Mouse (Mus musculus): ENCODE measurements around the gene Sec23a. TPM values are rescaled to one million over a fixed set of nuclear protein-coding genes. Genes with fewer than 3 reads are reported as not detected.
"Not testable (repeated sequence)": the region's sequence is repeated elsewhere in the genome, so short reads cannot be mapped to it uniquely, and the experiment has no call there.

The Sec23a gene
- polyA plus RNA-seq (2012; fragmentation: generic; extraction: Trizol): 24.6 TPM

DNA sequence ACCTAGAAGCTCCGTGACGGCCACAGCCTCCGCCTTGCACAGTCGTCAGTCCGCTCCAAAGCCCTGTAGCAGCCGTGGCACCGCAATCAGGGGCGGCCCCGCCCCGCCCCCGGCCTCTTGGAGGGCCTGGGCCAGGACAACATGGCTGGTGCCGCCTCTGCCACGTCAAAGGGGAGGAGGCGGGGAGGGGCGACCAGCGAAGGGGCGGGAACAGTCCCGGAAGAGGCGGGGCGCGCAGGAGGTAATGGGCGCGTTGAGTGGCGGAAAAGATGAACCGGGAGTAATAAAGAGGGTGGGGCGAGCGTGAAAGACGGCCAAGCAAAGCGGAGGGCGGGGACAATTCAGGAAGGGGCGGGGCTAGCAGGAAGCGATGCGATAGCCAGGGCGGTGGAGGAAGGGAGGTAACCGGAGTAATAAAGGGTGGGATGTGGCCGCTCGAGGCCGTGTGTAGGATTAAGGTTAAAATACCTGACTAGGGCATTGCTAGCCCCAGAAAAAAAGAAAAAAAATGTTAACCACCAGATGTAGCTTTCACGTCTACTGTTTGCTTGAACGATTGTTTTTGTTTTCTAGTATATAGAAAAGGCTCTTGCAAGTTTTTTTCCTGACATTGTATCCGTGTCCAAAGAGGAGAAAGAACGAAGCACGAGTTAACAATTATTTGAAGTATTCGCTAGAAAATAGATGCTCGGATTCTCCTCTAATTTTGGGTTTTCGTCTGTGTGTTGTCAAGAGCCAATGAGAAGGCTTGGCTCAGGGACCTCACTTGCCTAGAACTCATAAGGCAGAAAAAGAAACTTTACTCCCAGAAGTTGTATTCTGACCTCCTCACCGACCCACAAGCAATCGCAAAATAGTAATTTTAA lies at the start of gene Sec23a:
TSS of gene Sec23a (minus strand) at position 174 of the 866 bp plus-strand sequence.
- peak; percentile 79 for TF ChIP-seq POLR2A (IDR thresholded peaks at IDR 0.05; ENCODE audit: insufficient read length, low read depth)
- peak; percentile 0 for TF ChIP-seq E2F4 (IDR thresholded peaks at IDR 0.05; ENCODE audit: insufficient read depth)
- no peak for TF ChIP-seq TCF12 (IDR thresholded peaks at IDR 0.05; ENCODE audit: insufficient read depth, poor library complexity, severe bottlenecking)
- peak; percentile 86 for TF ChIP-seq POLR2AphosphoS2 (IDR thresholded peaks at IDR 0.05; ENCODE audit: insufficient read length, low read depth)

DNA sequence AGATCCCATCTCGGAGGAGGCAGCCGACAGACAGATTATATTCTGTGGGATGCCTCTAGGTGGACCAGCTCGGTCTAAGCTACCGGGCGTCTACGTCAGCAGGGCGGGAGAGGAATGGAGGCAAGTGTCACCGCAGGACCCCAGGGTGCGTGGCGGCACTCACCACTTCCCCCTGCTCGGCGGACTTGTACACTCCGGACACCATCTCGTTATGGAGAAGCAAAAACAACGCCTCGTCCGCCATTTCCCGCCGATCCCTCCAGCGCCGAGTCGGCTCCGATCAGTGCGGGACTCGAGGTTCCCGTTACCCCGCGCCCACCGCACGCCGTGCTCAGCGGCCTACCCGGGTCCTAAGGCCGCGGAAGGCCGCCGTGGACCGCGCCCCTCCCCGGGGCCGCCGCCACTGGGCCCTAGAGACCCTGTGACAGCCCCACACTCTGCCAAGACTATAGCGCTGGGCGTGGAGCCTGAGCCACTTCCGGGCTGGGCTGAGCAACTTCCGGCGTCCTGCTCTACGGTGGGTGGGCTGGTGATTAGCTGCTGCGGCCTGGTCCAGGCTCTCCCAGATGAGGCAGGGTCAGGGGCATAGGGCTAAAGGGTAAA lies 49.3 kb upstream of the Sec23a start, which contains the start of gene Trappc6b:
TSS of gene Trappc6b (minus strand) at position 480 of the 603 bp plus-strand sequence.
- H3K4me2 ChIP-seq (ENCODE audit: low read depth): peak within 1 kb of the TSS; percentile 80
- TF ChIP-seq MYOD1 (IDR thresholded peaks at IDR 0.05; ENCODE audit: control insufficient read depth in 1 of 3, insufficient read length in 2 of 3, low read depth in 2 of 3) (no peak), SRF (IDR thresholded peaks at IDR 0.05; ENCODE audit: control insufficient read depth, insufficient read length, low read depth) (no peak), POLR2A (IDR thresholded peaks at IDR 0.05; ENCODE audit: insufficient read length, low read depth) (peak; percentile 79), TCF12 (IDR thresholded peaks at IDR 0.05; ENCODE audit: insufficient read depth, poor library complexity, severe bottlenecking) (no peak), TCF3 (IDR thresholded peaks at IDR 0.05; ENCODE audit: insufficient read length, low read depth) (no peak), USF1 (IDR thresholded peaks at IDR 0.05; ENCODE audit: low read depth) (no peak), POLR2AphosphoS2 (IDR thresholded peaks at IDR 0.05; ENCODE audit: insufficient read length, low read depth) (peak; percentile 88)
- peaks cover 4% of the 10 kb centered on the region for H3K36me3 ChIP-seq (ENCODE audit: control insufficient read depth, insufficient read depth)
- no peaks in the 10 kb centered on the region for H3K27me3 ChIP-seq (ENCODE audit: control insufficient read depth, insufficient read depth, insufficient read length)
- H3K79me2 ChIP-seq (ENCODE audit: control insufficient read depth, insufficient read depth): peaks cover 50% of the 10 kb centered on the region
- H3K4me3 ChIP-seq: peak within 1 kb of the TSS; percentile 85
- H3ac ChIP-seq (ENCODE audit: control insufficient read depth, insufficient read length): peak within 1 kb of the TSS; percentile 80

More for the DNA sequence above, at the start of gene Sec23a:
- Histone ChIP-seq H3K4me2 (ENCODE audit: low read depth) (peak within 1 kb of the TSS; percentile 87), H3K27me3 (ENCODE audit: control insufficient read depth, insufficient read depth, insufficient read length) (no peaks in the 10 kb centered on the region), H3ac (ENCODE audit: control insufficient read depth, insufficient read length) (peak within 1 kb of the TSS; percentile 80), H3K79me2 (ENCODE audit: control insufficient read depth, insufficient read depth) (peaks cover 41% of the 10 kb centered on the region), H3K36me3 (ENCODE audit: control insufficient read depth, insufficient read depth) (peaks cover 6% of the 10 kb centered on the region), H3K4me3 (peak within 1 kb of the TSS; percentile 50)

DNA sequence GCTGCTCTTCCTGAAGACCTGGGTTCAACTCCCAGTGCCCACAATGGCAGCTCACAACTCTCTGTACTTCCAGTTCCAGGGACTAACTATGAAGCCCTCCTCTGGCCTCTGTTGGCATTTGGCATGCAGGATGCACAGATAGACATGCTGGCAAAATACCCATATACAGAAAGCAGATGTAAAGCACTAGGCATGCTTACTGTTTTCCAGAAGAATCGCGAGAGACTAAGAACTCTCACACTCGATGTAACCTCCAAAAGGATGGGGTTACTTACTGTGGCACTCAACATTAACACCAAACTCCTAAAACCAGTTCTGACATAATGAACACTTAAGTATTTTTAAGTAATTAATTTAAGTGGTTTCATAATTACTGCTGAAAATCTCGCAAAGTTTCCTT lies 48.5 kb upstream of the Sec23a start:
- Histone ChIP-seq H3K79me2 (ENCODE audit: control insufficient read depth, insufficient read depth) (peaks cover 58% of the 10 kb centered on the region), H3K36me3 (ENCODE audit: control insufficient read depth, insufficient read depth) (peaks cover 5% of the 10 kb centered on the region), H3ac (ENCODE audit: control insufficient read depth, insufficient read length) (peak overlapping the region; percentile 80), H3K4me2 (ENCODE audit: low read depth) (peak overlapping the region; percentile 80), H3K4me3 (peak overlapping the region; percentile 85), H3K27me3 (ENCODE audit: control insufficient read depth, insufficient read depth, insufficient read length) (no peaks in the 10 kb centered on the region)
- TF ChIP-seq MAX (IDR thresholded peaks at IDR 0.05; ENCODE audit: low read depth) (no peak), MYOD1 (IDR thresholded peaks at IDR 0.05; ENCODE audit: control insufficient read depth in 1 of 3, insufficient read length in 2 of 3, low read depth in 2 of 3) (no peak), POLR2A (IDR thresholded peaks at IDR 0.05; ENCODE audit: insufficient read length, low read depth) (no peak), TCF3 (IDR thresholded peaks at IDR 0.05; ENCODE audit: insufficient read length, low read depth) (no peak)

DNA sequence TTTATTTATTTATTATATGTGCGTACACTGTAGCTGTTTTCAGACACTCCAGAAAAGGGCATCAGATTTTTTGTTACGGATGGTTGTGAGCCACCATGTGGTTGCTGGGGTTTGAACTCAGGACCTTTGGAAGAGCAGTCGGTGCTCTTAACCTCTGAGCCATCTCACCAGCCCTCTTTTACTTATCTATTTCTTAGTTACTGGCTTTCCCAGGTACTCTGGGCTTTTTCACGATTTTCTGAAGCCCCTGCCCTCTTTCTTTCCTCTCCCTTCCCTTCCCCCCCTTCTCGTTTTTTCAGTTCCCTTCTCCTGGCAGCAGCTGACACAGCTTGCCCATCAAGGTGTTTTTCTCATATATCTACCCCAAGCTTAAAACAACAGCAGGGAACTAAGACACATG lies 46.4 kb upstream of the Sec23a start:
- peaks cover 78% of the 10 kb centered on the region for H3K79me2 ChIP-seq (ENCODE audit: control insufficient read depth, insufficient read depth)
- H3ac ChIP-seq (ENCODE audit: control insufficient read depth, insufficient read length); H3K27me3 ChIP-seq (ENCODE audit: control insufficient read depth, insufficient read depth, insufficient read length); H3K36me3 ChIP-seq (ENCODE audit: control insufficient read depth, insufficient read depth); H3K4me3 ChIP-seq; H3K4me2 ChIP-seq (ENCODE audit: low read depth): not testable (repeated sequence)

DNA sequence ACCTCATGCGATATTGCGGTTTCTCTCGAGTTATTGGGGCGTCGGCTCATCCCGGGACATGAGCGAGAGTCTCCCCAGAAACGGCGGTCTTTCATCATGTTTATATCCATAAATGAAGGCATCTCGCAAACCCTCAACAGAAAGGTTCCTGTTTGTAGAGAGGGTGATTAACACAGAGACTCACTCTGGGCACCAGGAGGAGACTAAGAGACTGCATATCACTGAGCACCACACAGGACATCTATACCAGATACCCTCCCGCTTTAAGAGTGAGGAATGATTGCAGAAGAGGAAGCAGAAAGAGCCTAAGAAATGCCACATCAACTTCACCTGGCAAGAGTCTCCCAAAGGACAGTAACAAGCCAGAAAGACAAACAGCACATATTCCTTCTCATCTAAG lies 44.4 kb upstream of the Sec23a start:
- H3K4me3 ChIP-seq: no peak overlapping the region
- H3K79me2 ChIP-seq (ENCODE audit: control insufficient read depth, insufficient read depth): peaks cover 90% of the 10 kb centered on the region
- H3K27me3 ChIP-seq (ENCODE audit: control insufficient read depth, insufficient read depth, insufficient read length): no peaks in the 10 kb centered on the region
- H3K36me3 ChIP-seq (ENCODE audit: control insufficient read depth, insufficient read depth): peaks cover 5% of the 10 kb centered on the region
- H3ac ChIP-seq (ENCODE audit: control insufficient read depth, insufficient read length): no peak overlapping the region
- H3K4me2 ChIP-seq (ENCODE audit: low read depth): no peak overlapping the region
- TF ChIP-seq TCF12 (IDR thresholded peaks at IDR 0.05; ENCODE audit: insufficient read depth, poor library complexity, severe bottlenecking) (no peak), TCF3 (IDR thresholded peaks at IDR 0.05; ENCODE audit: insufficient read length, low read depth) (no peak), POLR2A (IDR thresholded peaks at IDR 0.05; ENCODE audit: insufficient read length, low read depth) (no peak), MYOD1 (IDR thresholded peaks at IDR 0.05; ENCODE audit: control insufficient read depth in 1 of 3, insufficient read length in 2 of 3, low read depth in 2 of 3) (no peak), SRF (IDR thresholded peaks at IDR 0.05; ENCODE audit: control insufficient read depth, insufficient read length, low read depth) (no peak), POLR2AphosphoS2 (IDR thresholded peaks at IDR 0.05; ENCODE audit: insufficient read length, low read depth) (no peak), MAX (IDR thresholded peaks at IDR 0.05; ENCODE audit: low read depth) (no peak)
